Mouse (Mus musculus): Measurements from ENCODE around the gene Kpna1.

GRCm38 (mm10) chr16:36047538-36047937 lies 69.0 kb downstream of the Kpna1 start:
- TF ChIP-seq CTCF (IDR thresholded peaks at IDR 0.05; ENCODE audit: control insufficient read depth, insufficient read depth, low read length) (no peak), POLR2A (IDR thresholded peaks at IDR 0.05; ENCODE audit: borderline replicate concordance, control insufficient read depth, low read depth, low read length) (no peak)
